Mouse (Mus musculus) heart, postnatal 0 days (tissue): Measurements from ENCODE around the gene Ppm1l.

Experiments used
- CTCF ChIP-seq: IDR thresholded peaks from 2 replicates; pipeline ENCODE4 v1.5.1; 2016; ENCODE audit warnings: antibody characterized with exemption, control low read depth, low read depth
- EP300 ChIP-seq: IDR thresholded peaks from 2 replicates; pipeline ENCODE4 v1.6.1; 2016; ENCODE audit warnings: antibody characterized with exemption, low read depth

DNA sequence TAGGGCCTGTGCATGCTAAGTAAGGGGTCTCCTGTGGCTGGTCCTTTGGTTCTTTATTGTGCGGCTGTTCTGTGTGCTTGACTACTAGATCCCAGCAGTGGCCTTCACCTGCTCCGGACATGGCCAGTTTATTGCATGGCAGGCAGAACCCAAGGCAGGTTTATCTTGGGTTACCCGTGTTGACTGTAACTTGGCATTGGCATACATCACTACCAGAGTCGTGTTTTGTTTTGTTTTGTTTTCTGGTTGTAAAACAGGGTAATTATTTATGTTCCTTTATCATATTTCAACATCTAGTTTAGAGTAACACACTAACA is 32.2 kb downstream of the Ppm1l start:
- no peak for TF ChIP-seq CTCF
- no peak for TF ChIP-seq EP300
